Mouse (Mus musculus) liver, postnatal 0 days (tissue): ENCODE results near the gene Dhx8.

Experiments used
- CTCF ChIP-seq: sonication (generic); IDR thresholded peaks from 2 replicates; pipeline ENCODE4 v1.5.1; 2016; ENCODE audit warnings: antibody characterized with exemption, low read depth
- EP300 ChIP-seq: IDR thresholded peaks from 2 replicates; pipeline ENCODE4 v1.6.1; 2016; ENCODE audit warnings: antibody characterized with exemption, low read depth, mild to moderate bottlenecking

DNA sequence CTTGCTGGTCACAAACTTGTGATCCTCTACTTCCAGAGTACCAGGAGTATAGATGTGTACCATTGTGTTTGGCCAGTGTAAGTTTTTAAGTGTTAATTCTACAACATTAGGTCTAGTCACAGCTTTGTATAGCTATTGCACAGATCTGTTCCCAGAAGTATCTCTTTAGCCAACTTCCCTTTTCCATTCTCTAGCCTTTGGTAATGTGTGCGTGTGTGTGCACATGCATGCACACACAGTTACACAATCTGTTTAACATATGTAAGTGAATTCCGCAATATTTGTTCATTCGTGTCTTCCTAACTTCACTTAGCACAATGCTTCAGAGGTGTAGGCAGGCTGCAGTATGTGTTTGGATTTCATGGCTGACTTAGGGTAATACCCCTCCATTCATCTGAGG is 26.8 kb downstream of the Dhx8 start:
- TF ChIP-seq CTCF: no peak
- TF ChIP-seq EP300: peak; percentile 21; the same call in 1 of the 2 replicates
